Mouse (Mus musculus) lung, embryonic 14.5 days (tissue): ENCODE measurements around the gene Tbc1d22a. TPM values are rescaled to one million over a fixed set of nuclear protein-coding genes. Genes with fewer than 3 reads are reported as not detected.
A peak's percentile ranks its signal among the peaks of the same experiment; 100 is the strongest.
"Not testable (repeated sequence)": the region's sequence is repeated elsewhere in the genome, so short reads cannot be mapped to it uniquely, and the experiment has no call there.

Source experiments
- ATAC-seq: fragments of 200-750 bp; cut with Nextera tagmentation; 2 replicates; pipeline ENCODE4 v1.8.0; 2017; ENCODE audit warnings: mild to moderate bottlenecking, moderate TSS enrichment, moderate library complexity; ENCODE audit not compliant: insufficient read depth
- DNase-seq: peaks from one replicate; pipeline ENCODE4 v3.0.0-alpha.2; 2015
- H3K27ac ChIP-seq: fragments of 300-500 bp; sonication (generic); 2 replicates; pipeline ENCODE4 v1.5.1; 2014; ENCODE audit warnings: low read depth, mild to moderate bottlenecking, moderate library complexity
- H3K27me3 ChIP-seq: fragments of 300-500 bp; sonication (generic); 2 replicates; pipeline ENCODE4 v1.6.1; 2014; ENCODE audit warnings: low read length, control low read depth; ENCODE audit not compliant: insufficient read depth
- H3K36me3 ChIP-seq: fragments of 300-500 bp; sonication (generic); 2 replicates; pipeline ENCODE4 v1.6.1; 2014; ENCODE audit warnings: control low read depth; ENCODE audit not compliant: insufficient read depth
- H3K4me1 ChIP-seq: fragments of 300-500 bp; sonication (generic); 2 replicates; pipeline ENCODE4 v1.6.1; 2014; ENCODE audit warnings: antibody characterized with exemption, control low read depth; ENCODE audit not compliant: insufficient read depth
- H3K4me2 ChIP-seq: fragments of 300-500 bp; sonication (generic); 2 replicates; pipeline ENCODE4 v1.6.1; 2014; ENCODE audit warnings: mild to moderate bottlenecking
- H3K4me3 ChIP-seq: fragments of 300-500 bp; sonication (generic); 2 replicates; pipeline ENCODE4 v1.5.1; 2014; ENCODE audit warnings: low read depth, low read length
- H3K9ac ChIP-seq: fragments of 300-500 bp; sonication (generic); 2 replicates; pipeline ENCODE4 v1.6.1; 2014
- H3K9me3 ChIP-seq: fragments of 300-500 bp; sonication (generic); 2 replicates; pipeline ENCODE4 v1.6.1; 2016; ENCODE audit warnings: low read depth, low read length, control low read depth
- CTCF ChIP-seq: IDR thresholded peaks from 2 replicates; pipeline ENCODE4 v1.5.1; 2016; ENCODE audit warnings: antibody characterized with exemption, low read depth
- WGBS: fragments of 180-500 bp; shearing (Covaris S2); extraction: QIAGEN DNeasy Blood & Tissue Kit; methylation state at CpG from one replicate; pipeline ENCODE4 v1.1.7; 2014; 5-methylcytosine and 5-hydroxymethylcytosine counted together
- polyA plus RNA-seq: library from polyadenylated mRNA; unstranded; fragments of >200 nt; fragmentation: Nextera tagmentation; extraction: Ambion mirVana; gene quantifications from 2 replicates; pipeline ENCODE4 v1.2.1, GENCODE M21; 2014

Gene Tbc1d22a
- polyA plus RNA-seq, 1 experiment from 2014 or later, result 10.6 TPM

GRCm38 (mm10) chr15:86175253-86176050 is 38.8 kb upstream of the Tbc1d22a start:
- no peak for ATAC-seq
- Histone ChIP-seq H3K27me3 (no peaks in the 10 kb centered on the region), H3K9ac (no peak overlapping the region), H3K4me3 (no peak overlapping the region), H3K9me3 (no peaks in the 10 kb centered on the region), H3K36me3 (no peaks in the 10 kb centered on the region), H3K27ac (no peak overlapping the region), H3K4me1 (peaks cover 21% of the 10 kb centered on the region), H3K4me2 (no peak overlapping the region)
- TF ChIP-seq CTCF, result no peak
- WGBS, result 62% methylated on average over 3 of the region's 3 CpGs
- DNase-seq, result no peak

GRCm38 (mm10) chr15:86176166-86176565 is 38.1 kb upstream of the Tbc1d22a start:
- no peak for TF ChIP-seq CTCF
- H3K9me3 ChIP-seq, result no peaks in the 10 kb centered on the region
- no peaks in the 10 kb centered on the region for H3K27me3 ChIP-seq
- 71% methylated on average over 10 of the region's 10 CpGs for WGBS
- H3K36me3 ChIP-seq, result no peaks in the 10 kb centered on the region
- no peak for ATAC-seq
- peaks cover 22% of the 10 kb centered on the region for H3K4me1 ChIP-seq
- H3K4me2 ChIP-seq, result no peak overlapping the region
- H3K4me3 ChIP-seq, result no peak overlapping the region
- H3K9ac ChIP-seq, result no peak overlapping the region
- peak overlapping the region; percentile 76; the same call in 1 of the 2 replicates for H3K27ac ChIP-seq
- no peak for DNase-seq

GRCm38 (mm10) chr15:86176771-86177702 is 37.2 kb upstream of the Tbc1d22a start:
- ATAC-seq (peak; percentile 92), DNase-seq (peak; percentile 63)
- Histone ChIP-seq H3K4me1 (peaks cover 30% of the 10 kb centered on the region), H3K4me3 (no peak overlapping the region), H3K27ac (peak overlapping the region; percentile 76), H3K4me2 (peak overlapping the region; percentile 35; the same call in 1 of the 2 replicates), H3K36me3 (no peaks in the 10 kb centered on the region), H3K9ac (no peak overlapping the region), H3K27me3 (no peaks in the 10 kb centered on the region), H3K9me3 (no peaks in the 10 kb centered on the region)
- WGBS, result 32% methylated on average over 21 of the region's 22 CpGs
- no peak for TF ChIP-seq CTCF

- DNase-seq, result peak; percentile 78
- H3K36me3 ChIP-seq, H3K27me3 ChIP-seq, H3K4me2 ChIP-seq, H3K4me3 ChIP-seq, H3K9me3 ChIP-seq, H3K9ac ChIP-seq: not testable (repeated sequence)
- ATAC-seq, result peak; percentile 87
- Histone ChIP-seq H3K4me1 (peaks cover 33% of the 10 kb centered on the region), H3K27ac (peak overlapping the region; percentile 25; the same call in 1 of the 2 replicates)
- WGBS, result 85% methylated on average over 1 of the region's 2 CpGs
Observed at GRCm38 (mm10) chr15:86177703-86178251, 36.5 kb upstream of the Tbc1d22a start.

- Histone ChIP-seq H3K4me3 (no peak overlapping the region), H3K27ac (no peak overlapping the region), H3K4me2 (no peak overlapping the region), H3K9ac (no peak overlapping the region), H3K36me3 (no peaks in the 10 kb centered on the region), H3K9me3 (no peaks in the 10 kb centered on the region), H3K27me3 (no peaks in the 10 kb centered on the region), H3K4me1 (peaks cover 33% of the 10 kb centered on the region)
- no peak for ATAC-seq
- WGBS, result 82% methylated on average over 6 of the region's 6 CpGs
- no peak for DNase-seq
- no peak for TF ChIP-seq CTCF
Observed at GRCm38 (mm10) chr15:86178594-86178993, 35.7 kb upstream of the Tbc1d22a start.

- H3K9me3 ChIP-seq, result no peaks in the 10 kb centered on the region
- no peak for TF ChIP-seq CTCF
- H3K27ac ChIP-seq, result no peak overlapping the region
- no peak overlapping the region for H3K4me2 ChIP-seq
- H3K36me3 ChIP-seq, result no peaks in the 10 kb centered on the region
- WGBS, result 66% methylated on average over 4 of the region's 4 CpGs
- H3K4me1 ChIP-seq, result peaks cover 30% of the 10 kb centered on the region
- H3K9ac ChIP-seq, result no peak overlapping the region
- no peaks in the 10 kb centered on the region for H3K27me3 ChIP-seq
- DNase-seq (no peak), ATAC-seq (no peak)
- no peak overlapping the region for H3K4me3 ChIP-seq
Observed at GRCm38 (mm10) chr15:86180427-86180826, 33.8 kb upstream of the Tbc1d22a start.

- H3K4me1 ChIP-seq, result peaks cover 25% of the 10 kb centered on the region
Observed at GRCm38 (mm10) chr15:86181321-86181720, 32.9 kb upstream of the Tbc1d22a start.

More at GRCm38 (mm10) chr15:86181321-86181720, 32.9 kb upstream of the Tbc1d22a start:
- H3K27ac ChIP-seq, H3K36me3 ChIP-seq, ATAC-seq, H3K4me3 ChIP-seq, H3K9me3 ChIP-seq, H3K27me3 ChIP-seq, DNase-seq, H3K4me2 ChIP-seq, H3K9ac ChIP-seq: not testable (repeated sequence)
- 89% methylated on average over 3 of the region's 3 CpGs for WGBS
